Mouse (Mus musculus) liver, embryonic 14.5 days (tissue): ENCODE data around the gene Plekhb1. TPM values are rescaled to one million over a fixed set of nuclear protein-coding genes. Genes with fewer than 3 reads are reported as not detected.

Experiments used
- ATAC-seq: fragments of 200-750 bp; cut with Nextera tagmentation; 2 replicates; pipeline ENCODE4 v1.8.0; 2017; ENCODE audit warnings: moderate number of reproducible peaks, mild to moderate bottlenecking, moderate library complexity; ENCODE audit not compliant: insufficient read depth
- DNase-seq, 3 experiments: peaks; one replicate each; pipeline ENCODE4 v3.0.0-alpha.2; 2012 to 2013; ENCODE audit warnings: low read depth in 3 of 3, low spot score in 3 of 3
- H3K27ac ChIP-seq: fragments of 300-500 bp; sonication (generic); 2 replicates; pipeline ENCODE4 v1.5.1; 2014; ENCODE audit warnings: moderate library complexity, mild to moderate bottlenecking, control low read depth, inconsistent platforms
- H3K27me3 ChIP-seq: fragments of 300-500 bp; sonication (generic); 2 replicates; pipeline ENCODE4 v1.6.1; 2014; ENCODE audit warnings: mild to moderate bottlenecking, low read length, moderate library complexity; ENCODE audit not compliant: control insufficient read depth, insufficient read depth
- H3K36me3 ChIP-seq: fragments of 300-500 bp; sonication (generic); replicated peaks from 2 replicates; pipeline ENCODE4 v1.6.1; 2014; ENCODE audit warnings: low read depth; ENCODE audit not compliant: control insufficient read depth, insufficient read depth
- H3K4me1 ChIP-seq, 2 experiments: fragments of 200-500 bp in 1 of 2; fragments of 300-500 bp in 1 of 2; sonication (generic) in 1 of 2; replicated peaks; 2 replicates each; pipeline ENCODE4 v1.6.1; 2012 to 2014; ENCODE audit warnings: antibody characterized with exemption in 1 of 2, inconsistent platforms in 1 of 2, low read length in 1 of 2; ENCODE audit not compliant: control insufficient read depth in 2 of 2, insufficient read depth in 2 of 2
- H3K4me2 ChIP-seq: fragments of 300-500 bp; sonication (generic); 2 replicates; pipeline ENCODE4 v1.6.1; 2014; ENCODE audit warnings: low read depth, mild to moderate bottlenecking, control low read depth, moderate library complexity
- H3K4me3 ChIP-seq, 2 experiments: fragments of 200-500 bp in 1 of 2; fragments of 300-500 bp in 1 of 2; sonication (generic) in 1 of 2; 2 replicates each; pipeline ENCODE4 v1.5.1; 2012 to 2014; ENCODE audit warnings: low read depth in 2 of 2, low read length in 2 of 2, mild to moderate bottlenecking in 2 of 2, control low read depth in 1 of 2, inconsistent platforms in 1 of 2, moderate library complexity in 1 of 2; ENCODE audit not compliant: insufficient read depth in 1 of 2
- H3K9ac ChIP-seq: fragments of 300-500 bp; sonication (generic); replicated peaks from 2 replicates; pipeline ENCODE4 v1.6.1; 2014; ENCODE audit warnings: mild to moderate bottlenecking, control low read depth, moderate library complexity
- H3K9me3 ChIP-seq: fragments of 300-500 bp; sonication (generic); 2 replicates; pipeline ENCODE4 v1.6.1; 2016; ENCODE audit warnings: low read length, mixed read lengths; ENCODE audit not compliant: control insufficient read depth
- CTCF ChIP-seq: IDR thresholded peaks from 2 replicates; pipeline ENCODE4 v1.5.1; 2016; ENCODE audit warnings: antibody characterized with exemption, low read depth, control low read depth
- EP300 ChIP-seq: IDR thresholded peaks from 2 replicates; pipeline ENCODE4 v1.6.1; 2016; ENCODE audit warnings: antibody characterized with exemption, low read depth
- WGBS: fragments of 180-500 bp; shearing (Covaris S2); extraction: QIAGEN DNeasy Blood & Tissue Kit; methylation state at CpG from one replicate; pipeline ENCODE4 v1.1.7; 2014; ENCODE audit not compliant: insufficient replicate concordance; 5-methylcytosine and 5-hydroxymethylcytosine counted together
- polyA plus RNA-seq, 2 experiments: library from polyadenylated mRNA; depleted of rRNA in 1 of 2; stranded (reverse) in 1 of 2; unstranded in 1 of 2; fragments of >200 nt; fragmentation: Nextera tagmentation in 1 of 2; extraction: Ambion mirVana in 1 of 2; gene quantifications; 2 replicates each; pipeline versions ENCODE4 v1.2.1 to v1.2.3; 2012 to 2014

The Plekhb1 gene
- polyA plus RNA-seq (2012; rRNA removed) (0.29 and 0.42 TPM in 2 replicates), polyA plus RNA-seq (2014; fragmentation: Nextera tagmentation; extraction: Ambion mirVana) (0.24 and 0.43 TPM in 2 replicates)

GRCm38 (mm10) chr7:100662231-100662630 lies at the start of gene Plekhb1:
TSS of gene Plekhb1 (minus strand) at chr7:100662414.
- Histone ChIP-seq H3K4me2 (no peak within 1 kb of the TSS), H3K9me3 (no peaks in the 10 kb centered on the region), H3K27ac (no peak within 1 kb of the TSS), H3K4me3 (no peak within 1 kb of the TSS), H3K27me3 (no peaks in the 10 kb centered on the region), H3K36me3 (no peaks in the 10 kb centered on the region), H3K4me1 (peaks cover 0 to 3% of the 10 kb centered on the region in 2 experiments; a peak in 1 of 4 replicates), H3K9ac (no peak within 1 kb of the TSS)
- WGBS: 73% methylated on average over 8 of the region's 8 CpGs
- ATAC-seq (no peak), DNase-seq (no peak)
- TF ChIP-seq CTCF (no peak), EP300 (no peak)

GRCm38 (mm10) chr7:100706883-100707480 lies 44.8 kb upstream of the Plekhb1 start:
- Histone ChIP-seq H3K9ac (peak overlapping the region; percentile 83), H3K4me3 (peak overlapping the region; percentile 78 to 81), H3K4me2 (peak overlapping the region; percentile 85), H3K9me3 (no peaks in the 10 kb centered on the region), H3K36me3 (no peaks in the 10 kb centered on the region), H3K27me3 (no peaks in the 10 kb centered on the region), H3K4me1 (peaks cover 4 to 8% of the 10 kb centered on the region in 2 experiments; a peak in 3 of 4 replicates), H3K27ac (peak overlapping the region; percentile 3; the same call in 1 of the 2 replicates)
- ATAC-seq: peak; percentile 12; the same call in 1 of the 2 replicates
- under 1% methylated on average over 23 of the region's 23 CpGs for WGBS
- TF ChIP-seq CTCF (no peak), EP300 (no peak)
- no peak for DNase-seq

GRCm38 (mm10) chr7:100706143-100706841 lies 44.1 kb upstream of the Plekhb1 start, which contains the start of gene Fam168a:
TSS of gene Fam168a (plus strand) at chr7:100706635.
- Histone ChIP-seq H3K27me3 (no peaks in the 10 kb centered on the region), H3K36me3 (no peaks in the 10 kb centered on the region), H3K9ac (peak within 1 kb of the TSS; percentile 83), H3K27ac (peak within 1 kb of the TSS; percentile 15), H3K9me3 (no peaks in the 10 kb centered on the region), H3K4me3 (peak within 1 kb of the TSS; percentile 78 to 81), H3K4me2 (peak within 1 kb of the TSS; percentile 85), H3K4me1 (peaks cover 4 to 8% of the 10 kb centered on the region in 2 experiments; a peak in 3 of 4 replicates)
- peak; percentile 98 for ATAC-seq
- peak; percentile 79 to 82 (median 81) for DNase-seq
- under 1% methylated on average over 34 of the region's 37 CpGs for WGBS
- peak; percentile 43 for TF ChIP-seq CTCF
- TF ChIP-seq EP300: no peak

GRCm38 (mm10) chr7:100699771-100700770 lies 37.9 kb upstream of the Plekhb1 start:
- no peaks in the 10 kb centered on the region for H3K9me3 ChIP-seq
- H3K36me3 ChIP-seq: no peaks in the 10 kb centered on the region
- no peak overlapping the region for H3K4me3 ChIP-seq
- H3K27ac ChIP-seq: no peak overlapping the region
- H3K4me1 ChIP-seq: no peaks in the 10 kb centered on the region; a peak in 1 of 4 replicates
- DNase-seq: no peak
- WGBS: 43% methylated on average over 8 of the region's 8 CpGs
- no peaks in the 10 kb centered on the region for H3K27me3 ChIP-seq
- no peak for TF ChIP-seq EP300
- no peak for TF ChIP-seq CTCF
- no peak overlapping the region for H3K9ac ChIP-seq
- ATAC-seq: no peak
- no peak overlapping the region for H3K4me2 ChIP-seq
